Mouse (Mus musculus): Measurements from ENCODE around the gene Arhgef3.

The Arhgef3 gene

DNA sequence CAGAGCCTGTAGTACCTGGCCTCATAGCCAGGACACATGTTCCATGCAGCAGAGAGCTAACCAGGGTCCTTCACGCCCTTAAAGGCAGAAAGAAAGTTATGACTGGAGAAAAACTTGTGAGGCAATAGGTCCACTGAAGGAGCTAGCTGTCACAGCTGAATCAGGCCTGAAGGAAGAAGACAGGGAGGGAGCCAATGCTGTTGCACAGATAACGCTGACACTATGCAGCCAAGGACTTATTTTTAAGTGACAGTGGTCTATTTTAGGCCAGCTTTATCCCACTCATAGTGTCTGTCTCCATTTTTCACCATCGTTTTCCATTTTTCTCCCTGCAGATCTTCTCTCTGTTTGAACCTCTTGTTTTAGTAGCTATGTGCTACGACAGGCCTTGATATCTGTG is 207.3 kb downstream of the Arhgef3 start:
- no peak for DNase-seq

DNA sequence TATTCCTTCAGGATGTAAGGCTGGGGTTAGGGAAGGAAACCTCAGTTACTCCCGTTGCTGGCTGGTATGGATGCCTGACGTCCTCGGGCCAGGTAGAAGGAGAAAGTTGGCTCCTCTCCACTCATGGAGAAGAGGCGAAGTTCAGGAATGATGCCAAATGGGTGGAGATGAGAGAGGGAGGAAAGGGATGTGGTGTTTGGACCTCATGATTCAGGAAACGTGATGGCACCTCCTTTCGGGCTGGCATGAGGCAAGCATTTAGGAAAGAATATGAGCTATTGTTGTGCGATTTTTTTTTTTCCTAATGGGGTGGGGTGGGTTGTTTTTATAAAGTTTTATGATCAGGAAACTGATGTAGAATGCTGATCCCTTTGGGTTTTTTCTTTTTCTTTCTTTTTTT is 210.0 kb downstream of the Arhgef3 start:
- peak; percentile 48 to 60 for DNase-seq

GRCm38 (mm10) chr14:27325537-27325936 is 210.8 kb downstream of the Arhgef3 start:
- no peak for DNase-seq

DNA sequence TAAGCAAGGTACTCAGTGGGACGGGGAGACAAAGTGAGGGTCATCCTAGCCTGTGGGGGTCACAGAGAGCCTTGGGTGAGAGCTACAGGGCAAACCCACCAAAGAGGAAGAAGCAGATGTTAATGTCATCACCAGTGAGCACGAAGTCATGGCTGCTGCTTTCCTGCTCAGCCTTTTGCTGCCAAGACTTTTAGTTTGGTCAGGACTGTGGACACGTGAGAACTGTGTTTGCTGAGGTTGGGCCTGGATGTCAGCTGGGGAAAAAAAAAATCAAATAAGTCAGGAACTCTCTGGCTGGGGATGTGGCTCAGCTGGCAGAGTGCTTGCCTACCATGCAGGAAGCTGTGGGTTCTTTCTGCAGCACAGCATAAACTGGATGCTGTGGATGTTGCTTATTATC is 213.2 kb downstream of the Arhgef3 start:
- no peak for DNase-seq

GRCm38 (mm10) chr14:27328952-27329351 is 214.3 kb downstream of the Arhgef3 start:
- DNase-seq, result peak in 1 of 2 experiments; percentile 11

DNA sequence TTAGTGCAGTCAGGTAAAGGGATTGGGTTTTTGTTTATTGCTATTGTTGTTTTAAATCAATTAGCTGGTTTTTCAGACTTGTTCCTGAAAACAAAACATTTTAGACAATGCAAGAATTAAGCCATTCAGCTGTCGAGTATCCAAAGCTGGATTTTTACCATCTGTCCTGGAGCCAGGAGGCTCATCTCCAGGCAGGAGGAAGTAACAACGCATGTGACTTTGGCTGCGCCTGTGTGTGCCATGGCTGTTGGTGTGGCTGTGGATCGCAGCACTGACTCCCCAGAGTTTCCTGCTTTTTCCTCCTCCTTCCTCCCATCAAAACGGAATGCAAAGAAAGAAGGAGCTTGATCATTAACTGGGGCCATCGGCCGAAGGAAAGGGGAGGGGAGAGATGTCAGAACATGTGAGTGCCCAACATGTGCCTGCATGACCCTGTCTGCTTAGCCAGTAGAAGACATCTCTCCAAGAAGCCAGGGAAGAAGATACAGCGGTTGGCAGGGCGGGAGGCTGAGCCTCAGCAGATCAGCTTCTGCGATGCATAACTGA is 216.9 kb downstream of the Arhgef3 start:
- DNase-seq, result peak; percentile 44 to 58

DNA sequence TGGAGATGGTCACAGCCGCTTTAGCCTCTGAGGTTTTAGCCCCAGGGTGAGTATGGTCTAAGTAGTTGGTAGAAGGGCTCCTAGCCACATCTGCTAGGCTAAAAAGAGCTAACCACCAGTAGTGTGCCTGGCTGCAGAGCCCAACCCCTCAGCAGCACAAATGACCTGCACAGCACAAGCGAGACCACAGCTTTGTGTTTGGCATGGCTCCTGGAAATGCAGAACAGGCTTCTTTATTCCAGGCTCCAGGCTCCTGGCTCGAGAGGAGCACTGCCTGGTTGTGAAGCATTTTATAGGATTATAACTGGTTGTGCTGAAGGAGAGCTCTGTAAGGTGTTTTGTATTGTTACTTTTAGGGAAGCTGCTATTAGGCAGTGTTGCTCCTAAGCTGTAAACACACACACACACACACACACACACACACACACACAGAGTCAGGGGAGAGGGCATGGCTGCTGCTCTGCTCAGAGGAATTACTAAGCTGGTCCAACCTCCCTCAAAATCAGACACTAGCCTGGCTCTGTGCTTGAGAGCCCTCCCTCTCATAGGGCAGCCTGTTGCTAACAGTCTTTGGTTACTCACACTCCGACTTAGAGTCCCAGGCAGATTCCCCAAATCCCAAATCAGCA is 217.8 kb downstream of the Arhgef3 start:
- DNase-seq, result no peak

DNA sequence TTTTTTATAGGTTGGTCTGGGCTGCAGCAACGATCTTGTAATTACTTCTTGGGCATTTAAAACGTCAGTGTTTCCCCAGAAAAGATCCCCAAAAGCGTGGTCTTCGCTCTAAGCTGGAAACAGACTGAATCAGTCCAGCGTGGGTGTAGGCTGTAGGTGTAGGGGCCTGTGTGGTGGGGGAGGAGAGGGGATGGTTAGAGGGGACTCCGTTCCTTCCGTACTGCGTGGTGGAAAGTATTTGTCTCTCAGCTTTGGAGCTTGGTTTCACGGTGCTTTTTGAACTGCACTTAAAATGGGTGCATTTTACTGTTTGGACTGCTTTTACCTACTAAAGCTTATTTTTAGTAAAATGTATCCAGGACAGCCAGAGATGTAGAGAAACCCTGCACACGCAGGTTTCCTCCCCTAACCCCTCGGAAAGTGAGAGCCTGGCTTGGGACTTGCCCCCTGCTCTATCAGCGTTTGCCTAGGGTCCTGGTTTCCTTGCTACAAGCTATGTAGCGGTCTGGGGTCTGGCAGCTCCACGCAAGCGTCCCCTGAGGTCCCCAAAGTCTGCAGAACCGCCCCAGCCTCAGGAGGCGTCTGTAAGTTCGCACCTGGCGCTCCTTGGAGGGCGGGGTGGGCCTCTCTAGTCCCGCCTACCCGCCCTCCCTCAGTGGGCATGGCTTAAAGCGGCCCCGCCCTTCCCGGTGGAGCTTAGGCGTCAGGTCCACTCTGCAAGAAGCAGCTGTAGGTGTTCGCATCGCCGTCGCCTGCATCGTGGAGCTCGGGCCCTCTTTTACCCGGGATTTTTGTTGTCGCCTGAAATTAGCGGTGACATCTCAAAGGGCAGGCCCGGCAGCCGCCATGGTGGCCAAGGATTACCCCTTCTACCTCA is 220.9 kb downstream of the Arhgef3 start:
- peak; percentile 93 to 95 for DNase-seq

- peak in 1 of 2 experiments; percentile 24 for DNase-seq
Measured at GRCm38 (mm10) chr14:27336208-27337114, 221.8 kb downstream of the Arhgef3 start.

GRCm38 (mm10) chr14:27337156-27337555 is 222.5 kb downstream of the Arhgef3 start:
- DNase-seq, result peak in 1 of 2 experiments; percentile 38

- DNase-seq, result peak; percentile 58 to 83
Measured at GRCm38 (mm10) chr14:27338034-27338708, 223.5 kb downstream of the Arhgef3 start.

- DNase-seq, result no peak
Measured at GRCm38 (mm10) chr14:27340682-27341415, 226.2 kb downstream of the Arhgef3 start.

DNA sequence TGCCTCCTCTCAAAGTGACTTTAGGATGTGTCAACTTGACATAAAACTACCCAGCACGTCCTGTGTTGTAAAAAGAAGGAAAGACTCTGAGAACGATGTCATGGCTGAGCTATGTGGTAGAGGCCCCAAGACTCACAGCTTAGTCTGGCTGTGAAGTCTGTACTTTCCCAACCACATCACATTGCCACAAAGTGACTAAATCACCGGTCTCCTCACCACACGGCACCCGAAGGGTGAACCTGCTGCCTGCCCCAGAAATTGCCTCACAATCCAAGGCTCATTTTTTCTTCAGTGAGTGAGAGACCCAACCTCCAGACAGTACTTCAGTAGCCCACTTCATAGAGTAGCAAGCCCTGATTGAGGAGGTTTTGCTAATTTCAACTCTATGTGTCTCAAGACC is 226.8 kb downstream of the Arhgef3 start:
- no peak for DNase-seq

- no peak for DNase-seq
Measured at GRCm38 (mm10) chr14:27342451-27342850, 227.8 kb downstream of the Arhgef3 start.

DNA sequence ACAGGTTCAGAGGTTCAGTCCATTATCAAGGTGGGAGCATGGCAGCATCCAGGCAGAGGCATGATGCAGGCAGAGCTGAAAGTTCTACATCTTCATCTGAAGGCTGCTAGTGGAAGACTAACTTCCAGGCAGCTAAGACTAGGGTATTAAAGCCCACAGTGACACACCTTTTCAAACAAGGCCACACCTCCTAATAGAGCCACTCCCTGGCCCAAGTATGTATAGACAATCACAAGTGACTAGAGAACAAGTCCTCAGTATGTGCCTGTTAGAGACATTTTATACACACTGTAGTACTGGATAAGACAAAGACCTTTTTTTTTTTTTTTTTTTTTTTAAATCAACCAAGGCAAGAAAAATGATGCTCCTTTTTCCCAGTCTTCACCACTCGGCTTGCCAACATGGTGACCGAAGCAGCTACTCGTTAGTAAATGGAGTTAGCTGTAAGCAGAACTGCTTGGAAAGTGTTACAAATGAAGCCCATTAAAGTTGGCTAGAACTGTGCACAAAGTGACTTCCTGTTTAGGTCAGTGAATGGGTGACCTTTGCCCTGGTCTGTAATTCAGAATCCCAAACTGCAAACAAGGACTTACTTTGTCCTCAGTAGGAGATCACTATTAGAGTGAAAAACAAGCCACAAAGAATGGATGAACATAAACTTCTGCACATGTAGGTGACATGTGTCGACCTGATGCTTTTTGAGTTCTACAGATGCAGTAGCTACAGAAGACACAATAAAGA is 229.7 kb downstream of the Arhgef3 start:
- peak in 1 of 2 experiments; percentile 46 for DNase-seq

- DNase-seq, result no peak
Measured at GRCm38 (mm10) chr14:27345051-27345885, 230.6 kb downstream of the Arhgef3 start.

GRCm38 (mm10) chr14:27347224-27347623 is 232.5 kb downstream of the Arhgef3 start:
- DNase-seq, result no peak

DNA sequence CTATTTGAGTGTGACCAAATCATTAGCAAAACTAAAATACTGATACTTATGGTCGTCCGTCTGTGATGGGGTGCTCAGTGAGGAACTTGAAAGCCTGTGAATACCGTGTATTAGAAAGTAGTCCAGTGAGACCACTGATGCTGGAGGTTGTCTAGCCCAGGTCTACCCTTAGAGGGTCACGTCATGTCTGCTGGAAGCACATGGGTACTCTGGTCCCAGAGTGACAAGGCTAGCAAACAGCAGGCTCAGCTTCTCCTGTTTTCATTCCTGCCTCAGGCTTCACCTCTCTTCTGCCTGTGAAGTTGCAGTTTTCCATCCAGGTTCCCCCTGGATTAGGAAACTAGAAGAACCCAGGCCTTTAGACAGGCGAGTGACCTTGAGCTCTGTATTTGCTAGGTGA is 233.0 kb downstream of the Arhgef3 start:
- DNase-seq, result no peak

DNA sequence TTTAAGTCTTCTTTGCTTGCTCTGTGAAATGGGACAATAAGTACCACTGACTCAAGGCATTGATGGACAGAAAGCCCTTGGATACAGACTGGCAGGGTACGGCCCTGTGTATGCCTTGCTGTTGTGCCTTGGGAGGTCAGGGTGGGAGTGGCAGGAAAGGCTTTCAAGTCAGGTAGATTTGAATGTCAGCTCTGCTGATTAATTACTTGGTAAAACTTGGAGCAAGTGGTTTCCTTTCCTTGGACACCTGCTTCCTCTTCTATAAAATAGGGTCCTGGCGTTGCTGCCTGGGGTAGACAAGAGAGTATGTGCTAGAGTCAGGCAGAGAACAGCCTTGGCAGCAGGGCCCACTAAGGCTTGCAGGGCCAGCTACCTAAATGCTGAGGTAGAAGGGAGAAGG is 233.4 kb downstream of the Arhgef3 start:
- DNase-seq, result peak; percentile 27 to 62

DNA sequence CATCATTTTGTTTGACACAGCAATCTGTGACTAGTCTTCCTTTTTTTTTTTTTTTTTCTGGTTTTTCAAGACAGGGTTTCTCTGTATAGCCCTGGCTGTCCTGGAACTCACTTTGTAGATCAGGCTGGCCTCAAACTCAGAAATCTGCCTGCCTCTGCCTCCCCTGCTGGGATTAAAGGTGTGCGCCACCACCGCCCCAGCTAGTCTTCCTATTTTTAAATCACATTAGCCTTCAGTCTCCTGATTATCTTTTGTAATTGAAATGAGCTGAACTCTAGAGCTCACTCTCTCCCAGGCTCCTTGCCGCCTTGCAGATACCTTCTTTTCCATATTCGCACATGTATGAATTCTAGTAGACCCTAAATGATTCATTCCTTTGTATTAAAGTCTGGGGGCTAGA is 234.0 kb downstream of the Arhgef3 start:
- DNase-seq, result no peak

All from kidney, postnatal 25 days (tissue).